9 mouse cellular contexts compared by ENCODE assay signal in genomic region chr13:8744565-8744964, GRCm38 (mm10).
DNase-seq lines count a peak whose midpoint lies in the region; ATAC-seq and TF ChIP-seq lines count a peak whose summit lies in the region.
"Had no signal": no experiment of that assay in that cellular context is flagged by ENCODE, and none has a peak within 500 bp of the region (broad histone marks: within the 10 kb centered on the region; RNA-seq: fewer than 3 reads in every experiment).

No protein-coding gene starts in this region.

- no peak overlapping the region for H3K27ac ChIP-seq in gastrocnemius, adult 2 months
- H3K27ac ChIP-seq in limb, embryonic 11.5 days (replicated peaks; ENCODE audit: low read depth, low read length): no peak overlapping the region
- H3K27ac ChIP-seq: neural tube, embryonic 12.5 days had no signal

- no peak overlapping the region for H3K4me3 ChIP-seq in gastrocnemius, adult 2 months
- H3K4me3 ChIP-seq in limb, embryonic 11.5 days (ENCODE audit: low read depth, low read length): no peak overlapping the region
- H3K4me3 ChIP-seq: neural tube, embryonic 12.5 days had no signal

- H3K9me3 ChIP-seq in limb, embryonic 11.5 days (ENCODE audit: control insufficient read depth, low read length): no peaks in the 10 kb centered on the region
- H3K9me3 ChIP-seq: neural tube, embryonic 12.5 days had no signal

- peak; percentile 53 for TF ChIP-seq CTCF in gastrocnemius, adult 2 months (IDR thresholded peaks at IDR 0.05)

- no peaks in the 10 kb centered on the region for H3K4me1 ChIP-seq in limb, embryonic 11.5 days (ENCODE audit: control insufficient read depth, insufficient read depth, low read length)
- H3K4me1 ChIP-seq: neural tube, embryonic 12.5 days had no signal

- H3K27me3 ChIP-seq in limb, embryonic 11.5 days (ENCODE audit: control insufficient read depth, insufficient read depth, low read length): no peaks in the 10 kb centered on the region
- H3K27me3 ChIP-seq: neural tube, embryonic 12.5 days had no signal

- no peak overlapping the region for H3K9ac ChIP-seq in limb, embryonic 11.5 days (ENCODE audit: low read length)
- H3K9ac ChIP-seq: neural tube, embryonic 12.5 days had no signal

- no peak overlapping the region for H3K4me2 ChIP-seq in limb, embryonic 11.5 days (ENCODE audit: low read depth, severe bottlenecking)
- H3K4me2 ChIP-seq: neural tube, embryonic 12.5 days had no signal

- no peaks in the 10 kb centered on the region for H3K36me3 ChIP-seq in limb, embryonic 11.5 days (ENCODE audit: control insufficient read depth, insufficient read depth, low read length)
- H3K36me3 ChIP-seq: neural tube, embryonic 12.5 days had no signal

- intact Hi-C loops in gastrocnemius, adult 2 months (cut with DNase I): no loop called here
- intact Hi-C loops in gastrocnemius, postnatal 14 days (cut with DNase I; ENCODE audit: low total_unique reads): no loop called here

- 56% methylated on average over 3 of the region's 3 CpGs for WGBS in limb, embryonic 11.5 days

- DNase-seq in gastrocnemius, adult 2 months: peak; percentile 22
- DNase-seq in gastrocnemius, postnatal 14 days: no peak
- peak; percentile 9 for DNase-seq in ovary, postnatal 14 days (ENCODE audit: low spot score)
- no peak for DNase-seq in ovary, postnatal 10 days (ENCODE audit: low spot score)
- peak; percentile 11 for DNase-seq in cerebellum, adult 8-10 months
- peak; percentile 32 for DNase-seq in limb, embryonic 11.5 days (ENCODE audit: low spot score)
- DNase-seq in gastrocnemius, postnatal 4 days (ENCODE audit: low spot score in 2 of 2): no peak
- DNase-seq in natural killer cell, adult 2 months (ENCODE audit: low spot score in 2 of 2): no peak

- no peak for ATAC-seq in limb, embryonic 11.5 days (ENCODE audit: insufficient number of reproducible peaks, low FRiP score, low TSS enrichment, low read depth)

Comparison
In these comparisons a context has a peak if more than half of its experiments do, and no peak if none do; other contexts are left out.
1. DNase-seq: peak in gastrocnemius, adult 2 months (single experiment), ovary, postnatal 14 days (single experiment), cerebellum, adult 8-10 months (single experiment) and limb, embryonic 11.5 days (single experiment); none in gastrocnemius, postnatal 14 days (single experiment), ovary, postnatal 10 days (single experiment), gastrocnemius, postnatal 4 days (0 of 2) and natural killer cell, adult 2 months (0 of 2).